Mouse (Mus musculus): ENCODE measurements around the gene Cnksr3. TPM values are rescaled to one million over a fixed set of nuclear protein-coding genes. Genes with fewer than 3 reads are reported as not detected.

The Cnksr3 gene
- total RNA-seq, 2 experiments from 2014 or later: 10.4 to 17.2 TPM

DNA sequence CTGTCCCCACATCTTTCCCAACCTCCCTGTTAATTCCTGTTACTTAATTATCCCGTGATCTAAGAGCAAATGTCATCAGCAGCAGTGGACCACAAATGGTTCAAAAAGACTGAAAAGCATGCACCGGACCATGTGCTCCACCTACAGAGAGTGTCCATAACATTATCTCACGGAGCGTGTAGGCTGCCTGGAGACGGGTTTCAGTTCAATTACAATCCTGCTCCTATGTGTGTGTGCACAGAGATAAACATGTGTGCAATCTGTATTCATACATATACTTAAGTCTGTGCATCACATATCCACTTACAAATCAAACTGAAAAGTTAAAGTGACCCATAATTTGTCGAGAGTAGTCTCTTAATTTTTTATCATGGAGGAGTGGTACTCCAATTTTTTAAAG lies 14.3 kb downstream of the Cnksr3 start:
- no peak for DNase-seq (ENCODE audit: low spot score in 2 of 2)

DNA sequence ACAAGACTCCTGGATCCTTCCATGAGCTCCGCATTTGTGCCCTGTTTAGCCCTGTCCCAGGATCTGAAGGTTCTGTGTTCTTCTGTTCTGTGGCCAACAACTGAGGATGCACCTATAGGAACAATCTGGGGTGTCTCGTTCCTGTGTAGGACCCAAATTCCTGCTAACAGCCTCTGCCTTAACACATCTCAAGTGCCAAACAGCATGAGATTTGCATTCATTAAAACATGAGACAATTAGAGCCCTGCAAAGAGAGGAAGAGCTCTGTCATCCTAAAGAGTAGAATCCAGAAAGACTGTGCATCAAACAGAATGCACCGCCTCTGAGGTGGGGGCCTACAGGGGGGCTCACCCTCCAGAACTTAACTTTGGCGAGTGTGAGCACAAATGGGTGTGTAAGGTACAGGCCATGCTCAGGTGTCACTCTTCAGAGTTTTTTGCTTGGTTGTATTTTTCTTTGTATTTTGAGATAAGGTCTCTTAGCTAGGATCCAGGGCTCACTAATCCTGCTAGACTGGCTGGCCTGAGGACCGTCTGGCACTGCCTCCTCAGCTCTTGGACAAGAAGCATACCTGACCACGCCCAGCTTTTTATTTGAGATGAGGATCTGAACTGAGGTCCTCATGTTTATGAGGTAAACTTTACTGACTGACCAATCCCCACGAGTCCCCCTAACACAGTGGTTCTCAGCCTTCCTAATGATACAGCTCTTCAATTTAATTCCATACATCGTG lies 15.2 kb downstream of the Cnksr3 start:
- DNase-seq (ENCODE audit: low spot score in 2 of 2): no peak

DNA sequence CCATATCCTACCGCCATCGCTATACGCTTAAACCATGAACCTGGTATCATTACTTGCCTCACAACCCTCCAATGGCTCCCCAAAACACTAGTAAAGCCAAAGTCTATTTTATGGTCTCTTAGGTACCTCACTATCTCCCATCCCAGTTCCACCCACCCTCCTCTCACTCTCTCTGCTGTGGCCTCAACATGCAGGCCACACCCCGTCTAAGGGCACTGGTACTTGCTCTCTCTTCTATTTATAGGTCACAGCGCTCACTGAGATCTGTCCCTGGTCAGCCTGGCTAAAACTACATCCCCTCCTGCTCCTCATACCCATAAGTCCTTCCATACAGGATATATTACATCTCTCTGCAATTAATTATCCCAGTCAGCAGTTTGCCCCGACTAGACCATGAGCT lies 16.1 kb downstream of the Cnksr3 start:
- no peak for DNase-seq (ENCODE audit: low spot score in 2 of 2)

DNA sequence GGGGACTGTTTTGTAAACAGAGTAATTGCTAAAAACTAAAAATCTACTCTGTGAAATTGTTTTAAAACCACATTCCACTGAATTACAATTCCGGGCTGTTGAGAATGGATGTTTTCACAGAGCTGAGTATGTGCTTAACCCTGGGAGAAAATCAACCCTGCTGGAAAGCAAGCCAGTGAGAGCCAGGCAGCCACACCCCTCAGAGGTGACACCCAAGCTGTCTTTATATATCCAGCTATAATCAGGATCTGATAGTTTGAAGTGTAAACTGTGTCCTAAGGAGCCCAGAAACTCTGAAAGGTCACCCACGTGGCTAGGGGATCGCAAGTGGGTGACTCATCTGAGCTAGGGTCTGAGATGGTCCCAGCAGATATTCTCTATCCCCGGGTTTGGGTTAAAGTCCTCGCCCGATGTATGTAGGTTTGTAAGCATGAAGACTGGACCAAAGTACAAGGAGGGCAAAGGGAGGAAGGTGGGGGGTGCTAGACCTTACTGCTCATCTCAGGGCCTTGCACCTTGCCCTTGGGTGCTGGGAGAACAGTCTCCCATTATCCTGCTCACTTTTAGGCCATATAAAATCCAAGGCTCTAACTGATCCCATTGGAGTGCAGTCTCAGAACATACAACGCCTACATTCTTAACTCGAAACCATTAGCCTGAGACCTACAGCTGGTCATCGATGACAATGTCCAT lies 20.2 kb downstream of the Cnksr3 start:
- no peak for DNase-seq (ENCODE audit: low spot score in 2 of 2)

DNA sequence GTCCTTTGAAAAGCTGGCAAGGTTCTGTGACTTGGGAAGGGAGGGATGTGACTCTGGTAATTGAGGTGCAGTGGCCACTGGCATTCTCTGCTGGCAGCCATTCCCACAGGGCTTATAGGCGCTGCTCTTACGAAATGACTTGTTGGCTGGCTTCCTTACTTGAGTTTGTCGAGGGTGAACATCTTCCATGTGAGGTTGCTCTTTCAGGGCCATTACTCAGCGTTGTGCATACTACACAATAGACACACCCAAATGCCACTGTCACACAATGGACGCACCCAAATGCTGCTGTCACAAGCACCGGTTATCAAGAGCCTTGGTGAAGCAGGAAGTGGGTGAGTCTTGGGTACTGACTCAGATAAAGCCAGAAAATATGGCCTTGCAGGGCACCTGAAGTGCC lies 22.8 kb downstream of the Cnksr3 start:
- no peak for DNase-seq (ENCODE audit: low spot score in 2 of 2)

DNA sequence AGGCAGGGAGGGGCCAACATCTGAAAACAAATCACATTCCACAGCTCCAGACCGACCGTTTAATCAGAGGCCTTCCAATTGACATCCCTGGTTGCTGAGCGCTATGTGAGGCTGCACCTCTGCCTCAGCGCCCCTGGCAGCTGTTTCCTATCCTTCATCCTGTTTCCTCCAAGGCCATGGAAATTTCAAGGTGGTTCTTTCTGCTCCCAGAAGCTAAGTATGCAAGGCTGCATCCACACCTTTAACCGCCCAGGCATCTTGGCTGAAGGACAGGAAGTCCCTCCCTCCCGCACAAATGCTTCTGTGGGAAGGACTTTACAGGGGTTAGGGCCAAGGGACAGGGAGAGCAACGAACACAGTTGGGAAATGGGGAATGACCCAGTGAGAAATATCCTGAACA lies 24.2 kb downstream of the Cnksr3 start:
- DNase-seq (ENCODE audit: low spot score in 2 of 2): no peak

DNA sequence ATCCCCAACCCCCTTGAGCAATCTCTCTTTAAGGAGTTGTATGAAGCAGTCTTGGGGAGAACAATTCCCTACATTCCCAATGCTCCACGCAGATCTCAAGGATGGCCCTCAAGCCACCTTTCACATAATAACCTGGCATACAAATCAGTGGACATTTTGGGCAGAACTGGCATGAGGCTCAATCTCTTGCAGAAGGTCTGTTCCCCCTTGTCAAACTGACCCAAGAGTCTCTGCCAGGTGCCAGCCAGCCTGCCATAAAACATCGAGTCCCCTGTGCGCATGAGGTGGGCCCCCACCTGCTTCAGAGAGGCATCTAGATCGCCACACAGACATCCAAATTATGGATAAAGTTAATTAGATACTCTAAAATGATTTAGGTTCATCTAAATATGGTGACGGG lies 25.0 kb downstream of the Cnksr3 start:
- no peak for DNase-seq (ENCODE audit: low spot score in 2 of 2)

DNA sequence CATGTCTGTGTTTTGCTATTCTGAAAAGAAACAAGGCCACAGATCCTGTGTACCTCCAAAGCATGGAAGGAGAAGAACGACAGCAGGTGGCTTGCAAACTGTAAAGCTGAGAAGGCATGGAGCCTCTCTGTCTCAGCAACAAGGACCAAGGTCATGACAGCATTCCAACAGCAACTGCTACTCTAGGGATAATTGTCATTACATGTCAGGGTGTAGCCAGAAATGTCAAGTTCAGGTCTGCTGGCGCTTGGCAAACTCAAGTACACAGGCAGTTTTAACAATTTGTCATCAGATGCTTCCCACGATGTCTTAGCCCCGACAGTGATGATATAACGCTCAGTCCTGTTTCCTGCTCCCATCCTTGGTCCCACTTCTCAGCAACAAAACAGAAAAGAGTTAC lies 26.0 kb downstream of the Cnksr3 start:
- DNase-seq (ENCODE audit: low spot score in 2 of 2): no peak

- no peak for DNase-seq (ENCODE audit: low spot score in 2 of 2)
Measured at GRCm38 (mm10) chr10:7183171-7183631, 28.8 kb downstream of the Cnksr3 start.

GRCm38 (mm10) chr10:7182555-7183170 lies 29.4 kb downstream of the Cnksr3 start:
- DNase-seq (ENCODE audit: low spot score in 2 of 2): no peak

DNA sequence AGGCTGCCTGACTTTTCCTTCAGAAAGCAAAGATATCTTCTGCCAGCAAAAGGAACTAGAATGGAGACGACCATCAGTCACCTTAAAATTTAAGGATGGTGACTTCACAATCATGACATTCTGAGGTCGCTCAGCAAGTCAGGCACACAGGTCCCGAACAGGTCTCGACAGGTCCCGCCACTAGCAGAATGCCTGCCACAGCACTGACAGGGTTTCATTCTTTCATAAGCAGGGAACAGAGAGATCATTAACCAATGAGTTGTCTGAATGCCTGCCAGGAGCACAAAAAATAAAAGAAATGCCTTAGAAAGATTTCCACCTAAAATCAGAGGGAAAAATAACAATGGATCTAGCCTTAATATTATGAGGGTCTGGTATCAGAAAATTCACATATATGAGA lies 31.7 kb downstream of the Cnksr3 start:
- no peak for DNase-seq (ENCODE audit: low spot score in 2 of 2)

GRCm38 (mm10) chr10:7178571-7178970 lies 33.5 kb downstream of the Cnksr3 start:
- no peak for DNase-seq (ENCODE audit: low spot score in 2 of 2)

DNA sequence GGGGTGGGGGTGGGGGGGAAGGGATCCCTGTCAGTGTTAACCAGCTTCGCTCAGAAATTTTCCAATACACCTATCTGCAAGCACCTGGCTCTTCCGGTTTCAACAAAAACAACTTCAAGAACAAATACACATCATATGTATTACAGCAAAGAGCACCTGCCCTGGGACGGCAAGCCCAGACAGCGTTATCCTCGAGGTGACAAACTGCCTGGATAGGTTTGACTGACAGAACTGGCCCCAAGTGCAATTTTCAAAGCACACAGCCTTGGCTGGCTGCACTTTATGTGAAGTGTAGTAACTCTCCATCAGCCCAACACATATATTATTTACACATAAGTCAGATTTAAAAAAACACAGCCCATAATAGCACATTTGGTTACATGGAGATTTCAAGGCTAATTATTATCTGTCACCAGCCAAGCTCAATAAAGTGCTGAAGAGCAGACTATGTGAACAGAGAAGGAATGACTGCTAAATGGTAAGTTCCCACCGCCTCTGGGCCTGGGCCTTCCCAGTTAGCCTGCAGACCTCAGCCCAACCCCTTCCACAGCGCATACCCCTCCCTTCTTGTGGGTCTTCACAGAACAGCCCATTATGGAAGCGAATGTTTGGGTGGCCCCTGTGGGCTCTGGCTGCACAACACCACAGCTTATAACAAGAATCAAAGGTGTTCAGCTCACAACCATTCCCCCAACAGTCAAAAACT lies 35.7 kb downstream of the Cnksr3 start:
- DNase-seq (ENCODE audit: low spot score in 2 of 2): no peak

GRCm38 (mm10) chr10:7174480-7174879 lies 37.6 kb downstream of the Cnksr3 start:
- DNase-seq (ENCODE audit: low spot score in 2 of 2): no peak

- DNase-seq (ENCODE audit: low spot score in 2 of 2): no peak
Measured at GRCm38 (mm10) chr10:7173098-7173497, 38.9 kb downstream of the Cnksr3 start.

DNA sequence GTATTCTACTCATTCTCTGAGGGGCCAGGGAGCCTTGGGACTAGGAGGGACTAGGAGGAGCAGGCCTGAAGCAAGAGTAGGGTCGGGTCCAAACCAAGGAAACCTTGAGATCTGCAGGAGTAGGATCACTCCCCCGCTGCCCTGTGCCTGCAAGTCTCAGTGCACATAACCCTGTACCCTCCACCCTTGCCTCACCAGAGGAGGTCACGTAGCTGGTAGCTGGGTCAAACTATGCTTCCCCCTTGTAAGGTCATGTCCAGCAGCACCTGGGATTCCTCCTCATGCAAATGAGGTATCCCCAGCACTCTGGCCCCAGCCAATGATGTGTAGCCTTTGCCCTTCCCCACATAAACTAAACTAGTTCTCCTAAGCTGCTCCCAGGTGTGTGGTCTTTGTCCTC lies 41.6 kb downstream of the Cnksr3 start:
- DNase-seq (ENCODE audit: low spot score in 2 of 2): no peak

- no peak for DNase-seq (ENCODE audit: low spot score in 2 of 2)
Measured at GRCm38 (mm10) chr10:7163031-7163430, 49.0 kb downstream of the Cnksr3 start.

- DNase-seq (ENCODE audit: low spot score in 2 of 2): no peak
Measured at GRCm38 (mm10) chr10:7159061-7159511, 53.0 kb downstream of the Cnksr3 start.

DNA sequence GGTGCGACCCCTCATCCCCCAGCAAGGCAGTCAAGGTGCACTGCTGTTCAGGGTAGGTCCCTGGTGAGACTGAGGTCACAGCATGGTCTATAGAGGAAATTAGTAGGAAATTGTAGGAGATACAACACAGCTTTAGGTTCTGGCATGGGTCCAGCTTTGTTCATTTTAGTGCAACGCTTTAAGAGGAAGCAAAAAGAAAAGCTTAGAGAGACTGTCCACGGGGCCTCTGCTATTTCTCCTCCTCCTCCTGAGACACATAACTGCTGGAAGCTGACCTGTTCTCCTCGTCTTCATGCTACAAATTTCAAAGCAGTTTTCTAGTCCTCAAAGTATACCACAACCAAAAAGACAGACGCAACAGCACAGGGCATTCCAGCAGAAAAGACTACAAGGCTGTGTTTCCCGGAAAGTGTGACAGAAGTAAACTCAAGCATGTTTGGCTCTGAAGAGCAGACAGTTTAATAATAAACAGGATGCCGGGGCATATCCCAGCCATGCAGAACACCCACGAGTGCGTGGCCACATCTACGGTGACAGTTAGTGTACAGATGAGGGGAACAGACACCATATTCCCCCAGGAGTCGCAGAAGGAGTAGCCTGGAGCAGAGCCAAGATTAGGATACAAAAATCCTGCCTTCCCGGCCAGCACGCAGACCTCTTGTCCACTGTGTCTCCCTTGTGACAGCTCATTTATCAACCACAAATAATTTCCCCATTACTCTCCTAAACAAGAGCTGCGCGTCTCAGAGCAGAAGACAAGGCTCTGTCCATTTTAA lies 53.6 kb downstream of the Cnksr3 start:
- DNase-seq (ENCODE audit: low spot score in 2 of 2): peak in 1 of 2 experiments; percentile 9

GRCm38 (mm10) chr10:7154877-7155276 lies 57.2 kb downstream of the Cnksr3 start:
- DNase-seq (ENCODE audit: low spot score in 2 of 2): no peak

DNA sequence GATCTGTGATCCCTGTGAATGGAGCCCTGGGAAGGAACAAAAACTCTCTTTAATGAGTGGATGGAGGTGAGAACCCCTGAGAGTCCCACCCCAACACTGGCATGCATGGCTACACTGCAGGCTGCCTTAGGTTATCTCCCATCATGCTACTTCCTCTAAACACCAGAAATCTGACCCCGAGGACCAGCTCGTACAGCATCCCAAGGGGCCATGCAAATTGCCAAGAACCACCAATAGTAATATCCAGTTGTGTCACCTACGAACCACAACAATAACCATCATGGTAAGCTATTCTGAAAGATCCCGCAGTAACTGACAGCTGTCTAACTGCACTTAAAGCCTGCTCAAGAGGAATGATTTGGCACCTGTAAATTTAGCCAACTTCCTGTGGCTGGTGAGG lies 59.1 kb downstream of the Cnksr3 start:
- DNase-seq (ENCODE audit: low spot score in 2 of 2): no peak
